Mouse (Mus musculus) CH12.LX (cell line): ENCODE data around the gene Mfap3l. TPM values are rescaled to one million over a fixed set of nuclear protein-coding genes. Genes with fewer than 3 reads are reported as not detected.

Experiments
- DNase-seq: peaks from one replicate; pipeline ENCODE4 v3.0.0-alpha.2; 2013; ENCODE audit errors: extremely low read depth
- H3K27ac ChIP-seq: 2 replicates; pipeline ENCODE4 v1.5.1; 2012; ENCODE audit warnings: low read depth, mild to moderate bottlenecking, control low read depth, moderate library complexity; ENCODE audit not compliant: insufficient read depth
- H3K27me3 ChIP-seq: replicated peaks from 2 replicates; pipeline ENCODE3; 2012; ENCODE audit warnings: inconsistent platforms
- H3K36me3 ChIP-seq, 2 experiments: replicated peaks in 1 of 2; 2 replicates each; pipeline versions ENCODE3 to v1.6.1; 2012; ENCODE audit warnings: inconsistent platforms in 1 of 2, low read length in 1 of 2, mild to moderate bottlenecking in 1 of 2, mixed read lengths in 1 of 2, moderate library complexity in 1 of 2; ENCODE audit not compliant: control insufficient read depth in 1 of 2, insufficient read depth in 1 of 2
- H3K4me1 ChIP-seq, 2 experiments: 2 replicates each; pipeline ENCODE4 v1.6.1; 2012; ENCODE audit warnings: inconsistent platforms in 1 of 2, moderate library complexity in 1 of 2; ENCODE audit not compliant: insufficient read depth in 2 of 2, control insufficient read depth in 1 of 2
- H3K4me2 ChIP-seq: 2 replicates; pipeline ENCODE4 v1.6.1; 2012; ENCODE audit warnings: low read depth, mild to moderate bottlenecking, control low read depth; ENCODE audit not compliant: poor library complexity, insufficient read depth, severe bottlenecking
- H3K4me3 ChIP-seq, 3 experiments: fragments of 150-350 bp in 1 of 3; sonication (generic) in 1 of 3; replicated peaks in 1 of 3; 2 replicates each; pipeline versions ENCODE3 to v1.5.1; 2011 to 2012; ENCODE audit warnings: low read depth in 2 of 3, low read length in 2 of 3, mild to moderate bottlenecking in 2 of 3, moderate library complexity in 2 of 3, control low read depth in 1 of 3, improper control_type of control experiment in 1 of 3, inconsistent platforms in 1 of 3, mixed read lengths in 1 of 3; ENCODE audit not compliant: poor library complexity in 1 of 3
- H3K79me2 ChIP-seq: replicated peaks from 2 replicates; pipeline ENCODE4 v1.6.1; 2012; ENCODE audit warnings: mild to moderate bottlenecking, moderate library complexity; ENCODE audit not compliant: control insufficient read depth, poor library complexity, insufficient read depth, severe bottlenecking; ENCODE audit errors: extremely low read depth
- H3K9ac ChIP-seq: 2 replicates; pipeline ENCODE4 v1.6.1; 2012; ENCODE audit warnings: low read depth, mild to moderate bottlenecking, control low read depth, moderate library complexity; ENCODE audit not compliant: insufficient read depth
- H3K9me3 ChIP-seq: replicated peaks from 2 replicates; pipeline ENCODE3; 2012; ENCODE audit warnings: low read length, inconsistent platforms, mixed read lengths
- BHLHE40 ChIP-seq: IDR thresholded peaks from 2 replicates; pipeline ENCODE4 v1.6.1; 2011; ENCODE audit warnings: mild to moderate bottlenecking, low read depth, low read length, improper control_type of control experiment
- CHD1 ChIP-seq: IDR thresholded peaks from 2 replicates; pipeline ENCODE4 v1.6.1; 2012; ENCODE audit warnings: low read depth, low read length, improper control_type of control experiment, inconsistent platforms
- CTCF ChIP-seq, 2 experiments: IDR thresholded peaks in 1 of 2; conservative IDR thresholded peaks in 1 of 2; 2 replicates each; pipeline ENCODE4 v1.5.1; 2011 to 2012; ENCODE audit warnings: low read depth in 2 of 2, low read length in 2 of 2, improper control_type of control experiment in 1 of 2, inconsistent platforms in 1 of 2, mild to moderate bottlenecking in 1 of 2, moderate library complexity in 1 of 2
- E2F4 ChIP-seq: IDR thresholded peaks from 2 replicates; pipeline ENCODE4 v1.6.1; 2011; ENCODE audit warnings: low read depth, low read length, improper control_type of control experiment; ENCODE audit not compliant: insufficient replicate concordance
- ELF1 ChIP-seq: IDR thresholded peaks from 2 replicates; pipeline ENCODE4 v1.6.1; 2014; ENCODE audit warnings: low read depth, mild to moderate bottlenecking, inconsistent platforms, low read length, improper control_type of control experiment
- ETS1 ChIP-seq: conservative IDR thresholded peaks from 2 replicates; pipeline ENCODE4 v1.6.1; 2012; ENCODE audit warnings: low read depth, mild to moderate bottlenecking, inconsistent platforms, low read length, improper control_type of control experiment, moderate library complexity
- HCFC1 ChIP-seq: IDR thresholded peaks from 2 replicates; pipeline ENCODE4 v1.6.1; 2012; ENCODE audit warnings: low read depth, mild to moderate bottlenecking, inconsistent platforms, low read length, improper control_type of control experiment
- IRF4 ChIP-seq: IDR thresholded peaks from 2 replicates; pipeline ENCODE4 v1.6.1; 2014; ENCODE audit warnings: low read depth, mild to moderate bottlenecking, inconsistent platforms, low read length, improper control_type of control experiment
- JUN ChIP-seq: IDR thresholded peaks from 2 replicates; pipeline ENCODE4 v1.6.1; 2011; ENCODE audit warnings: low read depth, mild to moderate bottlenecking, low read length, improper control_type of control experiment, moderate library complexity; ENCODE audit not compliant: insufficient read depth
- JUND ChIP-seq: conservative IDR thresholded peaks from 2 replicates; pipeline ENCODE4 v1.6.1; 2011; ENCODE audit warnings: low read depth, low read length, improper control_type of control experiment
- KAT2A ChIP-seq: IDR thresholded peaks from 2 replicates; pipeline ENCODE4 v1.6.1; 2012; ENCODE audit warnings: low read length, improper control_type of control experiment, inconsistent platforms; ENCODE audit not compliant: insufficient replicate concordance
- MAFK ChIP-seq: IDR thresholded peaks from 2 replicates; pipeline ENCODE4 v1.6.1; 2011; ENCODE audit warnings: low read length, improper control_type of control experiment; ENCODE audit not compliant: insufficient replicate concordance
- MAX ChIP-seq: IDR thresholded peaks from 2 replicates; pipeline ENCODE4 v1.6.1; 2011; ENCODE audit warnings: low read length, improper control_type of control experiment
- MAZ ChIP-seq: IDR thresholded peaks from 2 replicates; pipeline ENCODE4 v1.6.1; 2012; ENCODE audit warnings: low read depth, mild to moderate bottlenecking, inconsistent platforms, low read length, improper control_type of control experiment, moderate library complexity
- MXI1 ChIP-seq: IDR thresholded peaks from 2 replicates; pipeline ENCODE4 v1.6.1; 2011; ENCODE audit warnings: mild to moderate bottlenecking, low read depth, low read length, improper control_type of control experiment
- NELFE ChIP-seq: IDR thresholded peaks from 2 replicates; pipeline ENCODE4 v1.6.1; 2011; ENCODE audit warnings: low read depth, low read length, improper control_type of control experiment
- NRF1 ChIP-seq: IDR thresholded peaks from 2 replicates; pipeline ENCODE4 v1.6.1; 2014; ENCODE audit warnings: low read depth, mild to moderate bottlenecking, inconsistent platforms, low read length, improper control_type of control experiment, moderate library complexity
- PAX5 ChIP-seq: IDR thresholded peaks from 2 replicates; pipeline ENCODE4 v1.6.1; 2012; ENCODE audit warnings: low read length, inconsistent platforms, mixed read lengths
- POLR2A ChIP-seq: IDR thresholded peaks from 2 replicates; pipeline ENCODE4 v1.6.1; 2011; ENCODE audit warnings: low read depth, mild to moderate bottlenecking, improper control_type of control experiment, low read length
- RAD21 ChIP-seq: IDR thresholded peaks from 2 replicates; pipeline ENCODE4 v1.6.1; 2011; ENCODE audit warnings: low read depth, mild to moderate bottlenecking, low read length, improper control_type of control experiment, moderate library complexity
- RCOR1 ChIP-seq: conservative IDR thresholded peaks from 2 replicates; pipeline ENCODE4 v1.6.1; 2012; ENCODE audit warnings: low read depth, mild to moderate bottlenecking, inconsistent platforms, low read length, improper control_type of control experiment
- SIN3A ChIP-seq: IDR thresholded peaks from 2 replicates; pipeline ENCODE4 v1.6.1; 2012; ENCODE audit warnings: low read length, improper control_type of control experiment, inconsistent platforms
- SMC3 ChIP-seq: IDR thresholded peaks from 2 replicates; pipeline ENCODE4 v1.6.1; 2011; ENCODE audit warnings: low read depth, low read length, improper control_type of control experiment
- TBP ChIP-seq: conservative IDR thresholded peaks from 2 replicates; pipeline ENCODE4 v1.6.1; 2011; ENCODE audit warnings: low read depth, low read length, improper control_type of control experiment
- ZC3H11A ChIP-seq: IDR thresholded peaks from 2 replicates; pipeline ENCODE4 v1.6.1; 2012; ENCODE audit warnings: low read depth, mild to moderate bottlenecking, inconsistent platforms, low read length, improper control_type of control experiment
- ZKSCAN1 ChIP-seq: IDR thresholded peaks from 2 replicates; pipeline ENCODE4 v1.6.1; 2012; ENCODE audit warnings: low read depth, inconsistent platforms, low read length, improper control_type of control experiment, borderline replicate concordance
- ZMIZ1 ChIP-seq: IDR thresholded peaks from 2 replicates; pipeline ENCODE4 v1.6.1; 2012; ENCODE audit warnings: low read depth, mild to moderate bottlenecking, inconsistent platforms, low read length, improper control_type of control experiment
- ZNF384 ChIP-seq: IDR thresholded peaks from 2 replicates; pipeline ENCODE4 v1.6.1; 2012; ENCODE audit warnings: low read depth, low read length, improper control_type of control experiment, inconsistent platforms
- dilution Hi-C: fragments of 300-500 bp; cut with MboI; formaldehyde crosslinking; loops from 2 replicates; pipeline ENCODE4 v1.14.3; 2020; ENCODE audit warnings: low sequenced_read_pairs; ENCODE audit not compliant: extremely low pct_unique_long_range_greater_than_20kb, extremely low pct_ligation_motif_present
- in situ Hi-C: fragments of 300-500 bp; cut with MboI; formaldehyde crosslinking; loops from 3 replicates; pipeline ENCODE4 v1.14.3; 2019; ENCODE audit warnings: low sequenced_read_pairs, low pct_ligation_motif_present, low pct_unique_long_range_greater_than_20kb, mixed read lengths
- polyA plus RNA-seq: library from polyadenylated mRNA; unstranded; fragments of >175 nt; gene quantifications from 2 replicates; pipeline ENCODE4 v1.2.1, GENCODE M21; 2012; ENCODE audit warnings: low read depth; ENCODE audit not compliant: insufficient read length
- total RNA-seq, 2 experiments: library from RNA; depleted of rRNA; stranded (reverse); fragments of 300-350 nt in 1 of 2; fragments of >200 nt in 1 of 2; gene quantifications; 2 replicates each; pipeline ENCODE4 v1.2.3; 2012 to 2014

Gene Mfap3l
- total and polyA plus RNA-seq, 3 experiments, result 0.05 to 0.98 (median 0.24) TPM

- in situ Hi-C loops (no loop called here), dilution Hi-C loops (no loop called here)
- TF ChIP-seq SMC3 (no peak), ELF1 (no peak), JUN (no peak), ZKSCAN1 (no peak), MAZ (no peak), ZNF384 (no peak), RAD21 (no peak), TBP (no peak), HCFC1 (no peak), KAT2A (no peak), SIN3A (no peak), PAX5 (no peak), RCOR1 (no peak), CHD1 (no peak), BHLHE40 (no peak), POLR2A (no peak)
- Histone ChIP-seq H3K4me1 (peaks cover 6 to 9% of the 10 kb centered on the region in 2 experiments), H3K36me3 (no peaks in the 10 kb centered on the region), H3K27ac (no peak overlapping the region), H3K79me2 (no peaks in the 10 kb centered on the region), H3K4me2 (no peak overlapping the region), H3K9ac (no peak overlapping the region), H3K4me3 (no peak overlapping the region), H3K27me3 (peaks cover 30% of the 10 kb centered on the region), H3K9me3 (no peaks in the 10 kb centered on the region)
- DNase-seq, result no peak
These were observed 3.6 kb upstream of the Mfap3l start for GRCm38 (mm10) chr8:60629059-60629458.

DNA sequence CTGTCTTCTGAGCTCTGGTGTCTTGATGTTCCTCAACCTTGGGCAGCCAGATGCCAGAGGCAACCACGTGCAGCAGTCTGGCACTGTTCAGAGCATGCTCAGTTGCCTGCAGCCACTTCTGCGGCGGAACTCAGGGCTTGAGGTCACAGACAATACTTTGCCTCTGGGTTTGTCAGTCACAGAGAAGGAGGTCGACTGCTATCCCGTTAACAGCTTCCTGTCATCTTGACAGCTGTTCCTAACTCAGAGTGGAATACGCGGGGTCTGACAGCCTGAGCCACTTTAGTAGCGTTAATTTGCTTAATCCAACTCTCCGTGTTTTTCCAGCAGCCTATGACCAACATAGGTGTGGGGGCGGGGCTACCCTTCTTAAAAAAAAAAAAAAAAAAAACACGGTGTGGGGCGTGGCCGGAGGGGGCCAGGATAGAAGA is 1.1 kb upstream of the Mfap3l start:
- Histone ChIP-seq H3K27ac (no peak overlapping the region), H3K4me1 (peaks cover 6 to 9% of the 10 kb centered on the region in 2 experiments), H3K27me3 (peaks cover 32% of the 10 kb centered on the region), H3K9me3 (no peaks in the 10 kb centered on the region), H3K79me2 (no peaks in the 10 kb centered on the region), H3K4me3 (no peak overlapping the region), H3K4me2 (peak overlapping the region; percentile 32; the same call in 1 of the 2 replicates), H3K9ac (no peak overlapping the region), H3K36me3 (no peaks in the 10 kb centered on the region)
- DNase-seq, result peak; percentile 54
- in situ Hi-C loops, result no loop called here
- dilution Hi-C loops, result no loop called here
- TF ChIP-seq ZKSCAN1 (no peak), ZNF384 (peak; percentile 96), RCOR1 (no peak), NELFE (no peak), E2F4 (no peak), CTCF (conservative IDR thresholded peaks at IDR 0.05 in 1 of 2, IDR thresholded peaks at IDR 0.05 in 1 of 2; ENCODE audit: low read depth in 2 of 2, low read length in 2 of 2) (no peak), SIN3A (no peak), JUND (no peak), CHD1 (no peak), HCFC1 (0 out of 2 replicates have a peak, but pooled peaks have one; percentile 12), BHLHE40 (no peak), PAX5 (no peak), ZMIZ1 (no peak), JUN (no peak), MXI1 (0 out of 2 replicates have a peak, but pooled peaks have one; percentile 53), SMC3 (no peak), ETS1 (no peak), ELF1 (no peak), MAFK (no peak), MAZ (0 out of 2 replicates have a peak, but pooled peaks have one; percentile 23), ZC3H11A (no peak), TBP (no peak), IRF4 (no peak), NRF1 (peak; percentile 51), MAX (peak; percentile 53; the same call in 1 of the 2 replicates)
